In the genomic region with DNA sequence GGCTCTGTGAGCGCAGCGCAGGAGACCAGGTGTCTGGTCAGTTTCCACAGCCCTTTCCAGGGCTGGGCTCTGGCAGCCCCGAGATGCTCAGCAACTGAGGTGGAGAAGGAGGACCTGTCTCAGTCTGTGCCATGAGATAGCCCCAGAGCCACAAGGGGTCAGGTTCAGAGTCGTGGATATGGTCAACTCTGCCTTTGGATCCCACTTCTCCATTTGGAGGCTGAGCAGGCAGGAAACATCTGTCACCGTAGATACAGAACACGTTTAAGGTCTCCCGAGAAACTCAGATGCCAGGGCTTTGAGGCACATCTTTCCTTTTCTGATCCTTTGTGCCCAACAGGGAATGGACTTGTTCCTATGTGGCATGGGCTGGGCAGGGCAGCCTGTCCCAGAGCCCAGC, we compare ENCODE assay signal across 26 mouse cellular contexts. TPM values are rescaled to one million over a fixed set of nuclear protein-coding genes. Genes with fewer than 3 reads are reported as not detected.
DNase-seq lines count a peak whose midpoint lies in the region; ATAC-seq and TF ChIP-seq lines count a peak whose summit lies in the region.
"Had no signal": no experiment of that assay in that cellular context is flagged by ENCODE, and none has a peak within 500 bp of the region (broad histone marks: within the 10 kb centered on the region; RNA-seq: fewer than 3 reads in every experiment).

No protein-coding gene starts in this region.

- H3K9ac ChIP-seq in limb, embryonic 12.5 days (replicated peaks): no peak overlapping the region
- H3K9ac ChIP-seq in liver, postnatal 0 days (replicated peaks): no peak overlapping the region
- H3K9ac ChIP-seq: embryonic facial prominence, embryonic 12.5 days; hindbrain, embryonic 12.5 days; liver, embryonic 12.5 days had no signal

- no peak for TF ChIP-seq POLR2A in bone marrow macrophage, adult 2 months (IDR thresholded peaks at IDR 0.05; ENCODE audit: borderline replicate concordance, low read depth, low read length)

- peak overlapping the region; percentile 55 for H3K4me3 ChIP-seq in megakaryocyte, embryonic 14.5 days (replicated peaks)
- H3K4me3 ChIP-seq in bone marrow macrophage, adult 2 months (ENCODE audit: insufficient read depth, low read length): no peak overlapping the region
- H3K4me3 ChIP-seq in limb, embryonic 12.5 days (replicated peaks): peak overlapping the region; percentile 12; the same call in 1 of the 2 replicates
- no peak overlapping the region for H3K4me3 ChIP-seq in liver, postnatal 0 days (ENCODE audit: low read depth, low read length)
- H3K4me3 ChIP-seq: embryonic facial prominence, embryonic 12.5 days; hindbrain, embryonic 12.5 days; liver, embryonic 12.5 days had no signal

- 78% methylated on average over 7 of the region's 7 CpGs for WGBS in limb, embryonic 12.5 days
- WGBS in liver, postnatal 0 days (ENCODE audit: insufficient replicate concordance): 52% methylated on average over 7 of the region's 7 CpGs

- peaks cover 5% of the 10 kb centered on the region for H3K36me3 ChIP-seq in megakaryocyte, embryonic 14.5 days (replicated peaks; ENCODE audit: low read length)
- no peaks in the 10 kb centered on the region for H3K36me3 ChIP-seq in limb, embryonic 12.5 days
- H3K36me3 ChIP-seq in liver, postnatal 0 days (replicated peaks; ENCODE audit: insufficient read depth, low read length): no peaks in the 10 kb centered on the region
- H3K36me3 ChIP-seq: embryonic facial prominence, embryonic 12.5 days; G1E; hindbrain, embryonic 12.5 days; liver, embryonic 12.5 days had no signal

- TF ChIP-seq EP300 in liver, postnatal 0 days (IDR thresholded peaks at IDR 0.05; ENCODE audit: low read depth): no peak

- peak overlapping the region; percentile 11 for H3K27ac ChIP-seq in bone marrow macrophage, adult 2 months (ENCODE audit: insufficient read depth, low read depth, low read length)
- H3K27ac ChIP-seq in limb, embryonic 12.5 days: no peak overlapping the region
- H3K27ac ChIP-seq in liver, postnatal 0 days (ENCODE audit: low read depth): no peak overlapping the region
- H3K27ac ChIP-seq: embryonic facial prominence, embryonic 12.5 days; hindbrain, embryonic 12.5 days; liver, embryonic 12.5 days; stomach, postnatal 0 days had no signal

- peaks cover 64% of the 10 kb centered on the region for H3K4me1 ChIP-seq in megakaryocyte, embryonic 14.5 days
- peaks cover 16% of the 10 kb centered on the region for H3K4me1 ChIP-seq in bone marrow macrophage, adult 2 months (ENCODE audit: control insufficient read depth, insufficient read depth, low read length)
- H3K4me1 ChIP-seq in limb, embryonic 12.5 days (replicated peaks): peaks cover 29% of the 10 kb centered on the region
- no peaks in the 10 kb centered on the region for H3K4me1 ChIP-seq in liver, postnatal 0 days (ENCODE audit: insufficient read depth)
- H3K4me1 ChIP-seq: hindbrain, embryonic 12.5 days had no signal

- peaks cover 10% of the 10 kb centered on the region for H3K27me3 ChIP-seq in megakaryocyte, embryonic 14.5 days (replicated peaks)
- H3K27me3 ChIP-seq in limb, embryonic 12.5 days: peaks cover 12% of the 10 kb centered on the region
- H3K27me3 ChIP-seq in liver, postnatal 0 days (ENCODE audit: insufficient read depth, low read length): no peaks in the 10 kb centered on the region
- H3K27me3 ChIP-seq: embryonic facial prominence, embryonic 12.5 days had no signal

- TF ChIP-seq CTCF in bone marrow macrophage, adult 2 months (IDR thresholded peaks at IDR 0.05; ENCODE audit: low read depth, low read length): no peak
- no peak for TF ChIP-seq CTCF in liver, postnatal 0 days (IDR thresholded peaks at IDR 0.05; ENCODE audit: low read depth)

- H3K9me3 ChIP-seq in megakaryocyte, embryonic 14.5 days: no peaks in the 10 kb centered on the region
- 0 out of 2 replicates have a peak, but pooled peaks cover 1% of the 10 kb centered on the region for H3K9me3 ChIP-seq in limb, embryonic 12.5 days
- H3K9me3 ChIP-seq in liver, postnatal 0 days (ENCODE audit: low read length): no peaks in the 10 kb centered on the region
- H3K9me3 ChIP-seq: embryonic facial prominence, embryonic 12.5 days; G1E; hindbrain, embryonic 12.5 days; liver, embryonic 12.5 days had no signal

- H3K4me2 ChIP-seq in limb, embryonic 12.5 days: peak overlapping the region; percentile 25; the same call in 1 of the 2 replicates
- no peak overlapping the region for H3K4me2 ChIP-seq in liver, postnatal 0 days (ENCODE audit: low read depth, low read length)
- H3K4me2 ChIP-seq: embryonic facial prominence, embryonic 12.5 days; heart, embryonic 11.5 days; hindbrain, embryonic 12.5 days; liver, embryonic 12.5 days; midbrain, embryonic 11.5 days had no signal

- no peak for ATAC-seq in megakaryocyte, adult 5-6 weeks (ENCODE audit: poor library complexity, severe bottlenecking)
- ATAC-seq in limb, embryonic 12.5 days (ENCODE audit: insufficient number of reproducible peaks, insufficient read depth, low FRiP score, low TSS enrichment, low read depth): no peak
- ATAC-seq in activated CD4-positive, CD25-positive, alpha-beta regulatory T cell, adult 4 months: no peak
- no peak for ATAC-seq in liver, postnatal 0 days
- ATAC-seq: forebrain, embryonic 14.5 days; liver, embryonic 12.5 days had no signal

- no peak for DNase-seq in left cerebral cortex, adult 18-20 months (ENCODE audit: low spot score in 2 of 2)
- DNase-seq in liver, postnatal 0 days: no peak
- DNase-seq: adrenal gland, postnatal 14 days; cerebellum, postnatal 10 days; heart, adult 11 months; kidney, adult 11 months; kidney, postnatal 4 days; lung, adult 2 months; lung, postnatal 14 days; right cerebral cortex, postnatal 14 days; thymus, adult 2 months had no signal

RNA-seq across cellular contexts. Expression of a gene that starts 0.6 kb away (rescaled TPM):
- 1.1 and 4.1 TPM in 2 replicates for polyA plus RNA-seq in megakaryocyte, embryonic 14.5 days (2012; ENCODE audit: insufficient read depth, low replicate concordance)
- total RNA-seq in megakaryocyte, adult 5-6 weeks (2015): not detected in 2 replicates
- not detected in 2 replicates for total RNA-seq in megakaryocyte, adult 5-6 weeks (2017)
- 0.46 TPM in 1 of 2 replicates, not detected in the other for polyA plus RNA-seq in bone marrow macrophage, adult 2 months (2012; ENCODE audit: insufficient read depth, insufficient read length, missing spikeins)
- polyA plus RNA-seq in limb, embryonic 12.5 days (2016; fragmentation: Nextera tagmentation; extraction: Ambion mirVana): 12.1 and 30.7 TPM in 2 replicates
- total RNA-seq in left cerebral cortex, adult 18-20 months (2021): under 1 TPM; 0.54 to 0.88 TPM
- polyA plus RNA-seq in activated CD4-positive, CD25-positive, alpha-beta regulatory T cell, adult 4 months (2017; shearing (Covaris generic)): under 1 TPM in 1 of 2 experiments, not detected in 1; 0.23 TPM
- 0.05 TPM in 1 of 2 replicates, not detected in the other for polyA plus RNA-seq in liver, postnatal 0 days (2015; fragmentation: Nextera tagmentation; extraction: Ambion mirVana)
- total RNA-seq: adrenal gland, postnatal 14 days; gastrocnemius, adult 8-10 months had no signal
- polyA plus RNA-seq: heart, embryonic 11.5 days; heart, postnatal 0 days; midbrain, embryonic 11.5 days had no signal

RNA-seq across cellular contexts. Expression of a gene that starts 31.9 kb away (rescaled TPM):
- 2,077 and 24,581 TPM in 2 replicates for polyA plus RNA-seq in megakaryocyte, embryonic 14.5 days (2012; ENCODE audit: insufficient read depth, low replicate concordance)
- 1,039 and 1,095 TPM in 2 replicates for total RNA-seq in megakaryocyte, adult 5-6 weeks (2015)
- 312 and 362 TPM in 2 replicates for total RNA-seq in megakaryocyte, adult 5-6 weeks (2017)
- 1,649 and 1,910 TPM in 2 replicates for polyA plus RNA-seq in bone marrow macrophage, adult 2 months (2012; ENCODE audit: insufficient read depth, insufficient read length, missing spikeins)
- polyA plus RNA-seq in limb, embryonic 12.5 days (2016; fragmentation: Nextera tagmentation; extraction: Ambion mirVana): 16.2 and 18.6 TPM in 2 replicates
- total RNA-seq in left cerebral cortex, adult 18-20 months (2021): 10 to 100 TPM; 34.2 to 35.2 TPM
- polyA plus RNA-seq in activated CD4-positive, CD25-positive, alpha-beta regulatory T cell, adult 4 months (2017; shearing (Covaris generic)): 1,000 to 10,000 TPM; 1,545 to 2,139 TPM
- 109 and 113 TPM in 2 replicates for polyA plus RNA-seq in liver, postnatal 0 days (2015; fragmentation: Nextera tagmentation; extraction: Ambion mirVana)

Comparison
In these comparisons a context has a peak if more than half of its experiments do, and no peak if none do; other contexts are left out.
1. H3K4me3 ChIP-seq: peak in megakaryocyte, embryonic 14.5 days (single experiment) and limb, embryonic 12.5 days (single experiment); none in bone marrow macrophage, adult 2 months (single experiment) and liver, postnatal 0 days (single experiment).
2. RNA of a gene that starts 31.9 kb away (polyA plus RNA-seq): 1,545 to 2,139 TPM in activated CD4-positive, CD25-positive, alpha-beta regulatory T cell, adult 4 months, 2,077 to 24,581 TPM in megakaryocyte, embryonic 14.5 days and 1,649 to 1,910 TPM in bone marrow macrophage, adult 2 months; 109 to 113 TPM in liver, postnatal 0 days and 16.2 to 18.6 TPM in limb, embryonic 12.5 days; every median in the first group is over 10 times any median in the second.